Mouse (Mus musculus) liver (tissue): Measurements from ENCODE around the gene Ctps.
"Not testable (repeated sequence)": the region's sequence is repeated elsewhere in the genome, so short reads cannot be mapped to it uniquely, and the experiment has no call there.

ENCODE experiments used
- DNase-seq: peaks from one replicate; pipeline ENCODE4 v3.0.0-alpha.2; 2020; ENCODE audit warnings: mixed read lengths

Ctps gene

GRCm38 (mm10) chr4:120569486-120570437, at the start of gene Ctps:
TSS of gene Ctps (minus strand) at chr4:120570276.
- peak; percentile 97 for DNase-seq

- no peak for DNase-seq
Measured at GRCm38 (mm10) chr4:120616199-120617025, 46.3 kb upstream of the Ctps start.

GRCm38 (mm10) chr4:120615528-120616081, 45.5 kb upstream of the Ctps start:
- no peak for DNase-seq

- no peak for DNase-seq
Measured at GRCm38 (mm10) chr4:120614644-120615043, 44.6 kb upstream of the Ctps start.

GRCm38 (mm10) chr4:120613691-120614329, 43.7 kb upstream of the Ctps start:
- peak; percentile 46 for DNase-seq

- DNase-seq, result no peak
Measured at GRCm38 (mm10) chr4:120612304-120613080, 42.4 kb upstream of the Ctps start.

- no peak for DNase-seq
Measured at GRCm38 (mm10) chr4:120611005-120611404, 40.9 kb upstream of the Ctps start.

- DNase-seq, result no peak
Measured at GRCm38 (mm10) chr4:120606941-120607340, 36.9 kb upstream of the Ctps start.

- no peak for DNase-seq
Measured at GRCm38 (mm10) chr4:120602669-120603068, 32.6 kb upstream of the Ctps start.

GRCm38 (mm10) chr4:120601774-120602173, 31.7 kb upstream of the Ctps start:
- DNase-seq, result no peak

- no peak for DNase-seq
Measured at GRCm38 (mm10) chr4:120598922-120599321, 28.8 kb upstream of the Ctps start.

GRCm38 (mm10) chr4:120596210-120596609, 26.1 kb upstream of the Ctps start:
- DNase-seq, result not testable (repeated sequence)

GRCm38 (mm10) chr4:120590973-120591372, 20.9 kb upstream of the Ctps start:
- DNase-seq, result no peak

GRCm38 (mm10) chr4:120589815-120590422, 19.8 kb upstream of the Ctps start:
- DNase-seq, result peak; percentile 74

- no peak for DNase-seq
Measured at GRCm38 (mm10) chr4:120589070-120589469, 19.0 kb upstream of the Ctps start.

- DNase-seq, result no peak
Measured at GRCm38 (mm10) chr4:120588445-120588844, 18.4 kb upstream of the Ctps start, which contains the start of gene Gm8439. TSS of gene Gm8439 (plus strand) at chr4:120588745.

- no peak for DNase-seq
Measured at GRCm38 (mm10) chr4:120586986-120587385, 16.9 kb upstream of the Ctps start.

- no peak for DNase-seq
Measured at GRCm38 (mm10) chr4:120581711-120582110, 11.6 kb upstream of the Ctps start.

GRCm38 (mm10) chr4:120580894-120581293, 10.8 kb upstream of the Ctps start:
- peak; percentile 40 for DNase-seq

GRCm38 (mm10) chr4:120571691-120572090, 1.6 kb upstream of the Ctps start:
- DNase-seq, result no peak

GRCm38 (mm10) chr4:120571070-120571464, 991 bp upstream of the Ctps start:
- no peak for DNase-seq
